Mouse (Mus musculus) brain, embryonic 14.5 days (tissue): ENCODE data around the gene Gm45618. TPM values are rescaled to one million over a fixed set of nuclear protein-coding genes. Genes with fewer than 3 reads are reported as not detected.

ENCODE experiments used
- DNase-seq: peaks from one replicate; pipeline ENCODE4 v3.0.0-alpha.2; 2011; ENCODE audit warnings: low read depth
- CTCF ChIP-seq: fragments of 200-500 bp; IDR thresholded peaks from 2 replicates; pipeline ENCODE4 v1.5.1; 2012; ENCODE audit warnings: inconsistent platforms, mild to moderate bottlenecking, moderate library complexity, borderline replicate concordance; ENCODE audit not compliant: insufficient read depth, insufficient read length; ENCODE audit errors: extremely low read depth
- POLR2A ChIP-seq: fragments of 200-500 bp; IDR thresholded peaks from 2 replicates; pipeline ENCODE4 v1.6.1; 2012; ENCODE audit warnings: mild to moderate bottlenecking, inconsistent platforms, borderline replicate concordance; ENCODE audit not compliant: poor library complexity, insufficient read depth, insufficient read length, severe bottlenecking; ENCODE audit errors: extremely low read depth
- polyA plus RNA-seq: library from polyadenylated mRNA; depleted of rRNA; stranded (reverse); fragments of >200 nt; gene quantifications from 2 replicates; pipeline ENCODE4 v1.2.3, GENCODE M21; 2012

Gene Gm45618
- polyA plus RNA-seq, 1 experiment = not detected

DNA sequence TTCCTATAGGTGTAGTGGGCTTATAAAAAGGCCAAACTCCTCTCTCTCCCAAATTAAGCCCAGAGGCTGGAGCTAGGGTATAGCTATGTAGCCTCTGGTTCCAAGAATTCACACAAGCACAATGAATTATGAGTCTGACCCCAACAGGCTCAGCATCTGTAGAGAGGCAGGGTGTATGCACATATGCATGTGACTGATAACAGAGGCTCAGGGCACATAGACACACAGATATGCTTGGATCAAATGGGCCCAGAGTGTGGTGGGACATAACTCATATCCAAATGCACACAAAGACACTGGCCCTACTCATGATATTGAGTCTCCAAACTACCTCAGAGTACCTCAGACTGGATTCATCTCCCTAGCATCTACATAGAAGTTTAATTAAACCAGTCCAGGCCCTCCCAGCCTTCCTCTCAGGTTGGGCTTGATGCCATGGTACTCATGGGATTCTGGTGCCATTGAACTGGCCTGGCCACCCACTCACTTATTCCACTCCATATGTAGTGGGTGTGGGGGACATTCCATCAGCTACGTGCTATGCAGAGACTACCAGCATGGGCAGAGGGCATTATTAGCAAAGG is 33.4 kb downstream of the Gm45618 start:
- DNase-seq = no peak
- TF ChIP-seq POLR2A (no peak), CTCF (no peak)

DNA sequence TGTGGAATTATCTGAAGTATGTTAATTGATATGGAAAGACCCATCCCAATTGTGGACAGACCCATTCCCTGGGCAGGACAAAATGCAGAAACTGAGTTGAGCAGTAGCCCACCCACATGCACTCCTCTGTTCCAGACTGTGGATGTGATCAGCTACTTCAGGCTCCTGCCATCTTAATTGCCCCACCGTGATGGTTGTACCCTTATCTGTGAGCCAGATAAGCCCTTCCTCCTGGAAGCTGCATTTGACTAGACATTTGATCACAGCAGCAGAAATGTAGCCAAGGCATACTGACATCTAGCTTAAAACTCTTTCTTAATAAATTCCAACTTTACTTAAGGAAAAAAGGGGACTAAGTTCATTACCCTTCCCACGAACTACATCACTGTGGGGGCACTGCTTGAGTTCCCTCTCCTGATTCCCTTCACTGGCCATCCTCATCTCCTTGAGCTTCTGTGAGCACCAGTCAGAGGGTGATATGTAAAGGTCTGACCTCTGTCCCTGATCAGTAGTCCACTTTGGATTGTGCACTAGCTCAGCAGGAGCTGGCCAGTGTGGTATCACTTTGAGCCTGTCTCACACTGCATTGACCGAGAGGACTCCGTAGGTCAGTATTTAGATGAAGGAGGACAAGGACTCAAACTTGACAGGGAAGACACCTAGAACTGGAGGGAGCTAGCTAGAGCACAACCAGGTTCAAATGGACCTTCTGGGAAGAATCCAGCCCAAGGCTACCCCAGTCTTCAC is 34.2 kb downstream of the Gm45618 start:
- no peak for DNase-seq
- TF ChIP-seq CTCF (no peak), POLR2A (no peak)

GRCm38 (mm10) chr7:142084820-142085219 is 35.7 kb downstream of the Gm45618 start:
- peak; percentile 88 for DNase-seq
- TF ChIP-seq CTCF (no peak), POLR2A (no peak)

- DNase-seq = no peak
- no peak for TF ChIP-seq CTCF
- TF ChIP-seq POLR2A = no peak
These were observed 36.1 kb downstream of the Gm45618 start for GRCm38 (mm10) chr7:142084395-142084794.

DNA sequence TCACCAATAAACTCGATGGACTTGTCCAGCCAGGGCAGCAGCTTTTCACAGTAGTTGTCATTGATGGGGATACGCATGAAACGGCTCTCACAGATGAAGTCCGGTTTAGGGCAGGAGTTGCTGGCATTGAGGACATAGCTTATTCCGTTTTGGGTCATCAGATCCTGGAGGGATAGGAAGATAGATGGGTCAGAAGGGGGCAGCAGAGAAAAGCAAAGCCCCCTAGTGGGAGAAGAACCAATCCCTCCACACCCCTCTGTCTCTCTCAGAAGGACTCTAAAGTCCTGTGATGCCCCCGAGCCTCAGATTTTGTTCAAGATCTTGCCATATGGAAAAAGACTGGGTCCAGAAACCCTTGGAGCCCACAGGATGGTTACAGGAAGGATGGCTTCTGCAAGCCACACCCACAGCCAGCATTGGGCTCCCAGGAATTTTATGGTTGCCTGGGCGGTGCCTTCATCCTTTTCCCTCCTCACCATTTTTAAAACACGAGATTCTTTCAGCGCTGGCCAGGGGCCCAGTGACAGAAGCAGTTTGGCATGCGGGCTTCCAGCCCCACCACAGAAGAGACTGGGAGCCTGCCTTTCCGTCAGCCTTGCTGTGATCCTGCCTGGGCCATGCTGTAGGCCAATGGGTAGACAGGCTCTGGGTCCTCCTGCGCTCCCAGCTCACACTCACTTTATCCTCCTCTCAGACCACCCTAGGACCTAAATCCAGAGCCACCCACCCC is 36.8 kb downstream of the Gm45618 start:
- DNase-seq = peak; percentile 68

GRCm38 (mm10) chr7:142082607-142083006 is 37.9 kb downstream of the Gm45618 start:
- no peak for DNase-seq

More for the DNA sequence above, 36.8 kb downstream of the Gm45618 start:
- TF ChIP-seq POLR2A (no peak), CTCF (no peak)

GRCm38 (mm10) chr7:142082179-142082578 is 38.4 kb downstream of the Gm45618 start:
- DNase-seq = no peak
- TF ChIP-seq CTCF (no peak), POLR2A (no peak)

More at GRCm38 (mm10) chr7:142082607-142083006, 37.9 kb downstream of the Gm45618 start:
- TF ChIP-seq POLR2A (no peak), CTCF (no peak)

DNA sequence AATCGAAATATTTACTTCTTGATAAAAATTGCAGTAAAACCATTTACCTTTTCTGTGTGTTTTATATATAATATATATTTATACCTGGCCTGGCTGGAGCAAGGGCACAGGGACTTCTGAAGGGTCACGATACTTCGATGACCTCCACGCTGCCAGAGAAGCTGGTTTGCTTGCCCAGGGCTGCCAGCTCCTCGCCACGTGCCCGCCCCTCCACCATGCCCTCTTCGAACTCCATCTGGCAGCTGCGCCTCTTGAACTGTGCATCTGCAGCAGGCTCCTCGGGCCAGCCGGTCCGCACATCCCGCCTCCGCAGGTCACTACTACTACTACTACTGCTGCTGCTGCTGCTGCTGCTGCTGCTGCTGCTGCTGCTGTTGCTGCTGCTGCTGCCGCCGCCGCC is 38.8 kb downstream of the Gm45618 start:
- TF ChIP-seq CTCF (no peak), POLR2A (no peak)
- peak; percentile 30 for DNase-seq

DNA sequence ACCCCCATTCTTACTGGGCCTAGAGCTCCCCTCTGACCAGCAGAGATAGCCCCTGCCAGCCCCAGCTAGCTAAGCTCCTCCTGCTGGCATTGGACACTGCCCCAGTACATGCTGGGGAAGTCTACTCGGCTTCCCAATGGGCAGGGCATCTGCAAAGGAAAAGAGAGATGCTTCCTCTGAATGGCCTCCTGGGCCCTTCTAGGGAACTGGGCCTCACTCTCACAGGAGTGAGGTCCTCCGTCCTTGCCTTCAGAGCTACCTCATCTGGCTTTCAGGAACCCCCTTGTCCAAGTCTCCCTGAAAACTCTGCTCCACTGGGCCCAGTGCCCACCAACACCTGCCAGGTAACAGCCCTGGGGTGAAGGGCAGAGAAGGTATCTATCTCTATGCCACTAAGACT is 39.7 kb downstream of the Gm45618 start:
- TF ChIP-seq CTCF = no peak
- TF ChIP-seq POLR2A = no peak
- DNase-seq = no peak

- DNase-seq = no peak
- TF ChIP-seq POLR2A (no peak), CTCF (no peak)
These were observed 41.2 kb downstream of the Gm45618 start for GRCm38 (mm10) chr7:142079365-142079764.

DNA sequence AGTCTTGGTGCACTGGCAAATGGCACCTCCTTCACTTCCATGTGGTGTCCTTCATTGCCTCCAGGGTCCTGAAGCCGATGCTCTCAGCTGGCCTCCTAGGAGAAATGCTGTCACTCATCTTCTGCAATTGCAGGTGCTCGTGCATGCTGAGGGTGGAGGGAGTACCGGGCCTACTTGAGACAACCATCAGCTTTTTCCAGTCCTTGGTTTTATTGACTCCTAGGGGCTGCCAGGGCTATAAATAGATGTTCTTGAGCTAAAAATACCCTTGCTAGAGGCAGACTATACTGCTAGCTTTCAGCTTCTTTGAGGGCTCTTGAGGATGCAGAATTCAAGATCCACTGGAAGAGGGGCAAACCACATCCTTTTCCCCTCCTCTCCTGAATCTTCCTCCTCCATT is 43.4 kb downstream of the Gm45618 start:
- peak; percentile 14 for DNase-seq
- TF ChIP-seq POLR2A (no peak), CTCF (no peak)
